Comparison of ENCODE assay signal across 8 mouse cellular contexts in the genomic region with DNA sequence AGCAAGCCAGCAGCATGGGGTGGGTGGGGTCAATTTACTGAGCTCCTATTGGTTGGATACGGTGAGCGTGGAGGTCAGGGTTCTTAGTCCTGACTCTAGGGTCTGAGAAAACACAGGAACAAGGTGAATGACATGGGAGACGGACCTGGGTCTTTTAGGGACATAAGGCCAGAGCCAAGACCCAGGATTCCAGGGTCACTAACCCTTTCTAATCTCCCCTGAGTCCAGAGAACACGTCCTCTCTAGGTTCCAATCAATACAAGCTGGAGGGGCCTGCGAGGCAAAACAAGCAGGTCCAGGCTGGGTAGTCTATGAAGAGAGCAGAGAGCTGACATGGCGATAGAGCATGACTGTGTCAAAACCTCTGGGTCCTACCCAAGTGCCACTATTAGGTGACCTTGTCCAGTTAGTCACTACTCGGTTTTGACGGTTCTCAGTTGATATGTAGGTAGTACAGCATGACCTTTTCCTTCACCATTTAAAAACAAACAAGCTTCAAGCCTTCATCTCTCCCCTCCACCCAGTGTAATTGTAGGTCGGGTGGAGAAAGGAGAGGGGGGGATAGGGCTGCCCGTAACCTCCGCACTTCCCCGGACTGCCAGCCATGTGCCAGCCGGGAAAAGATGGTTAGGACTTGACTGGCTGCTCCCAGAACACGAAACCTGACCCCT. TPM values are rescaled to one million over a fixed set of nuclear protein-coding genes. Genes with fewer than 3 reads are reported as not detected.
A peak's percentile ranks its signal among the peaks of the same experiment; 100 is the strongest.
DNase-seq lines count a peak whose midpoint lies in the region; ATAC-seq lines count a peak whose summit lies in the region.

No protein-coding gene starts in this region.

- WGBS in forebrain, embryonic 15.5 days: 9% methylated on average over 14 of the region's 14 CpGs
- WGBS in intestine, embryonic 16.5 days: 12% methylated on average over 14 of the region's 14 CpGs
- 12% methylated on average over 14 of the region's 14 CpGs for WGBS in midbrain, embryonic 12.5 days

- peaks cover 22% of the 10 kb centered on the region for H3K4me1 ChIP-seq in forebrain, embryonic 15.5 days
- H3K4me1 ChIP-seq in intestine, embryonic 16.5 days (ENCODE audit: control insufficient read depth, insufficient read depth, low read length): peaks cover 9% of the 10 kb centered on the region; the same call in 1 of the 2 replicates
- H3K4me1 ChIP-seq in midbrain, embryonic 12.5 days: peaks cover 25% of the 10 kb centered on the region

- H3K27ac ChIP-seq in forebrain, embryonic 15.5 days (replicated peaks): peak overlapping the region; percentile 90
- H3K27ac ChIP-seq in intestine, embryonic 16.5 days (ENCODE audit: low read length): no peak overlapping the region
- no peak overlapping the region for H3K27ac ChIP-seq in midbrain, embryonic 12.5 days (replicated peaks)

- H3K36me3 ChIP-seq in forebrain, embryonic 15.5 days: no peaks in the 10 kb centered on the region
- H3K36me3 ChIP-seq in intestine, embryonic 16.5 days (ENCODE audit: control insufficient read depth, insufficient read depth, low read length): no peaks in the 10 kb centered on the region
- no peaks in the 10 kb centered on the region for H3K36me3 ChIP-seq in midbrain, embryonic 12.5 days

- no peaks in the 10 kb centered on the region for H3K27me3 ChIP-seq in forebrain, embryonic 15.5 days
- H3K27me3 ChIP-seq in intestine, embryonic 16.5 days (replicated peaks; ENCODE audit: control insufficient read depth, insufficient read depth, low read length): no peaks in the 10 kb centered on the region
- H3K27me3 ChIP-seq in midbrain, embryonic 12.5 days: peaks cover 44% of the 10 kb centered on the region

- H3K4me2 ChIP-seq in forebrain, embryonic 15.5 days (replicated peaks): peak overlapping the region; percentile 96
- H3K4me2 ChIP-seq in intestine, embryonic 16.5 days (ENCODE audit: low read depth, low read length): peak overlapping the region; percentile 94
- H3K4me2 ChIP-seq in midbrain, embryonic 12.5 days (replicated peaks): peak overlapping the region; percentile 100

- ATAC-seq in forebrain, embryonic 15.5 days (replicated peaks): peak; percentile 42
- ATAC-seq in intestine, embryonic 16.5 days: peak; percentile 41
- ATAC-seq in midbrain, embryonic 12.5 days (ENCODE audit: low FRiP score, low read depth): peak; percentile 28
- no peak for ATAC-seq in cerebellum, adult (ENCODE audit: insufficient number of reproducible peaks, low FRiP score, low TSS enrichment)

- no peaks in the 10 kb centered on the region for H3K9me3 ChIP-seq in forebrain, embryonic 15.5 days
- H3K9me3 ChIP-seq in intestine, embryonic 16.5 days (ENCODE audit: control insufficient read depth, low read length): no peaks in the 10 kb centered on the region
- H3K9me3 ChIP-seq in midbrain, embryonic 12.5 days: no peaks in the 10 kb centered on the region

- DNase-seq in thymus, postnatal 25 days: peak; percentile 22
- DNase-seq in thymus, postnatal 36 days: no peak
- no peak for DNase-seq in embryo, embryonic 9.5 days (ENCODE audit: extremely low spot score)
- no peak for DNase-seq in cerebellum, adult 11-12 months

- peak overlapping the region; percentile 71 for H3K9ac ChIP-seq in forebrain, embryonic 15.5 days (replicated peaks)
- peak overlapping the region; percentile 72 for H3K9ac ChIP-seq in intestine, embryonic 16.5 days (ENCODE audit: low read depth, low read length)
- peak overlapping the region; percentile 60; the same call in 1 of the 2 replicates for H3K9ac ChIP-seq in midbrain, embryonic 12.5 days (replicated peaks)

- peak overlapping the region; percentile 54 for H3K4me3 ChIP-seq in forebrain, embryonic 15.5 days
- H3K4me3 ChIP-seq in intestine, embryonic 16.5 days (ENCODE audit: low read length): peak overlapping the region; percentile 64
- H3K4me3 ChIP-seq in midbrain, embryonic 12.5 days: peak overlapping the region; percentile 63

RNA-seq across cellular contexts. Expression of gene Ndrg2, which starts 1.4 kb away (rescaled TPM):
- polyA plus RNA-seq in forebrain, embryonic 15.5 days (2015; fragmentation: Nextera tagmentation; extraction: Ambion mirVana): 152 TPM in 2 replicates
- polyA plus RNA-seq in intestine, embryonic 16.5 days (2015; fragmentation: Nextera tagmentation; extraction: Ambion mirVana): 62.1 and 64.2 TPM in 2 replicates
- polyA plus RNA-seq in midbrain, embryonic 12.5 days (2016; fragmentation: Nextera tagmentation; extraction: Ambion mirVana): 21.6 and 24.0 TPM in 2 replicates

RNA-seq across cellular contexts. Expression of gene Tppp2, which starts 5.7 kb away (rescaled TPM):
- polyA plus RNA-seq in forebrain, embryonic 15.5 days (2015; fragmentation: Nextera tagmentation; extraction: Ambion mirVana): not detected in 2 replicates
- polyA plus RNA-seq in intestine, embryonic 16.5 days (2015; fragmentation: Nextera tagmentation; extraction: Ambion mirVana): not detected in 2 replicates
- not detected in 2 replicates for polyA plus RNA-seq in midbrain, embryonic 12.5 days (2016; fragmentation: Nextera tagmentation; extraction: Ambion mirVana)

RNA-seq across cellular contexts. Expression of gene Rnase13, which starts 10.0 kb away (rescaled TPM):
- polyA plus RNA-seq in forebrain, embryonic 15.5 days (2015; fragmentation: Nextera tagmentation; extraction: Ambion mirVana): not detected in 2 replicates
- not detected in 2 replicates for polyA plus RNA-seq in intestine, embryonic 16.5 days (2015; fragmentation: Nextera tagmentation; extraction: Ambion mirVana)
- polyA plus RNA-seq in midbrain, embryonic 12.5 days (2016; fragmentation: Nextera tagmentation; extraction: Ambion mirVana): not detected in 2 replicates

RNA-seq across cellular contexts. Expression of gene Slc39a2, which starts 19.8 kb away (rescaled TPM):
- polyA plus RNA-seq in forebrain, embryonic 15.5 days (2015; fragmentation: Nextera tagmentation; extraction: Ambion mirVana): 1.8 and 1.9 TPM in 2 replicates
- polyA plus RNA-seq in intestine, embryonic 16.5 days (2015; fragmentation: Nextera tagmentation; extraction: Ambion mirVana): 1.3 TPM in 2 replicates
- polyA plus RNA-seq in midbrain, embryonic 12.5 days (2016; fragmentation: Nextera tagmentation; extraction: Ambion mirVana): 1.2 and 1.6 TPM in 2 replicates

RNA-seq across cellular contexts. Expression of gene Mettl17, which starts 27.9 kb away (rescaled TPM):
- polyA plus RNA-seq in forebrain, embryonic 15.5 days (2015; fragmentation: Nextera tagmentation; extraction: Ambion mirVana): 85.5 and 85.7 TPM in 2 replicates
- polyA plus RNA-seq in intestine, embryonic 16.5 days (2015; fragmentation: Nextera tagmentation; extraction: Ambion mirVana): 50.3 and 57.1 TPM in 2 replicates
- 61.9 and 68.0 TPM in 2 replicates for polyA plus RNA-seq in midbrain, embryonic 12.5 days (2016; fragmentation: Nextera tagmentation; extraction: Ambion mirVana)
